Mouse (Mus musculus) forebrain, postnatal 0 days (tissue): ENCODE results near the gene Rab40b. TPM values are rescaled to one million over a fixed set of nuclear protein-coding genes. Genes with fewer than 3 reads are reported as not detected.
"Not testable (repeated sequence)": the region's sequence is repeated elsewhere in the genome, so short reads cannot be mapped to it uniquely, and the experiment has no call there.

Source experiments
- ATAC-seq: fragments of 200-750 bp; cut with Nextera tagmentation; 2 replicates; pipeline ENCODE4 v1.8.0; 2017; ENCODE audit warnings: mild to moderate bottlenecking, moderate library complexity
- DNase-seq: peaks from one replicate; pipeline ENCODE4 v3.0.0-alpha.2; 2015
- H3K27ac ChIP-seq: fragments of 300-500 bp; sonication (generic); 2 replicates; pipeline ENCODE4 v1.5.1; 2014; ENCODE audit warnings: low read depth, mild to moderate bottlenecking, antibody characterized with exemption, low read length, moderate library complexity, mixed read lengths
- H3K27me3 ChIP-seq: fragments of 300-500 bp; sonication (generic); 2 replicates; pipeline ENCODE4 v1.6.1; 2014; ENCODE audit warnings: mild to moderate bottlenecking, low read length, mixed read lengths; ENCODE audit not compliant: insufficient read depth
- H3K36me3 ChIP-seq: fragments of 300-500 bp; sonication (generic); 2 replicates; pipeline ENCODE4 v1.6.1; 2014; ENCODE audit warnings: mild to moderate bottlenecking, moderate library complexity; ENCODE audit not compliant: insufficient read depth
- H3K4me1 ChIP-seq: fragments of 300-500 bp; sonication (generic); 2 replicates; pipeline ENCODE4 v1.6.1; 2014; ENCODE audit warnings: antibody characterized with exemption; ENCODE audit not compliant: insufficient read depth
- H3K4me2 ChIP-seq: fragments of 300-500 bp; sonication (generic); 2 replicates; pipeline ENCODE4 v1.6.1; 2014; ENCODE audit warnings: low read depth, mild to moderate bottlenecking, moderate library complexity
- H3K4me3 ChIP-seq: fragments of 300-500 bp; sonication (generic); 2 replicates; pipeline ENCODE4 v1.5.1; 2014; ENCODE audit warnings: low read depth, low read length, mixed read lengths
- H3K9ac ChIP-seq: fragments of 300-500 bp; sonication (generic); 2 replicates; pipeline ENCODE4 v1.6.1; 2014; ENCODE audit warnings: mild to moderate bottlenecking
- H3K9me3 ChIP-seq: fragments of 300-500 bp; sonication (generic); 2 replicates; pipeline ENCODE4 v1.6.1; 2016; ENCODE audit warnings: low read length
- CTCF ChIP-seq: sonication (generic); IDR thresholded peaks from 2 replicates; pipeline ENCODE4 v1.5.1; 2016; ENCODE audit warnings: antibody characterized with exemption, control low read depth, low read depth
- WGBS: fragments of 180-500 bp; shearing (Covaris S2); extraction: QIAGEN DNeasy Blood & Tissue Kit; methylation state at CpG from one replicate; pipeline ENCODE4 v1.1.7; 2014; 5-methylcytosine and 5-hydroxymethylcytosine counted together
- polyA plus RNA-seq: library from polyadenylated mRNA; unstranded; fragments of >200 nt; fragmentation: Nextera tagmentation; extraction: Ambion mirVana; gene quantifications from 2 replicates; pipeline ENCODE4 v1.2.1, GENCODE M21; 2015
- total RNA-seq: library from RNA; depleted of rRNA; stranded (reverse); fragments of >200 nt; gene quantifications from 2 replicates; pipeline ENCODE4 v1.2.3, GENCODE M21; 2014

Gene Rab40b
- total and polyA plus RNA-seq, 2 experiments from 2014 or later = 19.7 to 22.3 TPM

GRCm38 (mm10) chr11:121347036-121347435 lies 41.0 kb downstream of the Rab40b start:
- Histone ChIP-seq H3K9me3 (no peaks in the 10 kb centered on the region), H3K4me3 (no peak overlapping the region), H3K27me3 (no peaks in the 10 kb centered on the region), H3K4me2 (no peak overlapping the region), H3K4me1 (no peaks in the 10 kb centered on the region), H3K9ac (no peak overlapping the region), H3K27ac (no peak overlapping the region), H3K36me3 (no peaks in the 10 kb centered on the region)
- DNase-seq (no peak), ATAC-seq (no peak)
- WGBS = 84% methylated on average over 2 of the region's 2 CpGs
- TF ChIP-seq CTCF = no peak

DNA sequence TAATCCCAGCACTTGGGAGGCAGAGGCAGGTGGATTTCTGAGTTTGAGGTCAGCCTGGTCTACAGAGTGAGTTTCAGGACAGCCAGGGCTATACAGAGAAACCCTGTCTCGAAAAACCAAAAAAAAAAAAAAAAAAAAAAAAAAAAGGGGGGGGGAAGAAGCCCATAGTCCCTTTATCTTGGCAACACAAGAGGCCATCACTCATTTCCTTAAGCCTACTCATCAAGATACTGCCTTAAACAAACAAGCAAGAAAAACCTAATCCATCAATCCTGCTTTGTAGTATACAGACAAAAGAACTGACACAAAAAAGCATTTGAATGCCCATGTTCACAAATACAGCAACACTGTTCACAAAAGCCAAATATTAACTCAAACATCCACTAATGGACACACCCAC lies 45.6 kb downstream of the Rab40b start:
- not testable (repeated sequence) for H3K4me1 ChIP-seq, H3K9me3 ChIP-seq, DNase-seq, H3K4me2 ChIP-seq, H3K9ac ChIP-seq, H3K36me3 ChIP-seq, ATAC-seq, H3K4me3 ChIP-seq, H3K27ac ChIP-seq, H3K27me3 ChIP-seq
- no CpG with 5 or more reads among the region's 1 CpGs for WGBS

GRCm38 (mm10) chr11:121340287-121340686 lies 47.8 kb downstream of the Rab40b start:
- Histone ChIP-seq H3K9me3 (no peaks in the 10 kb centered on the region), H3K36me3 (peaks cover 24% of the 10 kb centered on the region), H3K27me3 (no peaks in the 10 kb centered on the region), H3K9ac (no peak overlapping the region), H3K4me1 (no peaks in the 10 kb centered on the region), H3K27ac (no peak overlapping the region), H3K4me2 (no peak overlapping the region), H3K4me3 (no peak overlapping the region)
- WGBS = 93% methylated on average over 1 of the region's 1 CpGs
- no peak for TF ChIP-seq CTCF
- ATAC-seq (no peak), DNase-seq (no peak)

GRCm38 (mm10) chr11:121339647-121340046 lies 48.4 kb downstream of the Rab40b start:
- Histone ChIP-seq H3K4me1 (no peaks in the 10 kb centered on the region), H3K4me2 (no peak overlapping the region), H3K9me3 (no peaks in the 10 kb centered on the region), H3K27me3 (no peaks in the 10 kb centered on the region), H3K36me3 (peaks cover 31% of the 10 kb centered on the region), H3K4me3 (no peak overlapping the region), H3K27ac (no peak overlapping the region), H3K9ac (no peak overlapping the region)
- WGBS = 87% methylated on average over 1 of the region's 1 CpGs
- no peak for ATAC-seq
- TF ChIP-seq CTCF = no peak
- DNase-seq = no peak

DNA sequence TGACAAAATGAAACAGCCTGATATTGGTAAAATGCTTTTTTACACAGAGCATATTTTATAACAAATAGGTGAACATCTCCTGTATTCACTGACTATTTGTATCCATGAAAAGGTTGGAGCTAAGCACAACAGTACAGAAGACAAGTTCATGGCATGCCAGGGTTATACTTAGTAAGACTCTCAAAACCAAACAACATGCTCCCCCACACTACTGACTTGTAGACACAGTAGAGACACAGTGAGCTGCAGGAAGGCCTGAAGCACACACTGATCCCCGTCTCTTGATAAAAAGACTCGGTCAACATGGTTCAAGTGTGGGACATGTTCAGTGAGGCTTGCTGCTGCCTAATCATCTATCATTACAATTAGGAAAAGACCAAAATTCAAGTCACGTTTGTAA lies 56.4 kb downstream of the Rab40b start:
- Histone ChIP-seq H3K9me3 (no peaks in the 10 kb centered on the region), H3K4me2 (no peak overlapping the region), H3K36me3 (peaks cover 71% of the 10 kb centered on the region), H3K27ac (no peak overlapping the region), H3K4me3 (no peak overlapping the region), H3K4me1 (no peaks in the 10 kb centered on the region), H3K9ac (no peak overlapping the region), H3K27me3 (no peaks in the 10 kb centered on the region)
- DNase-seq (no peak), ATAC-seq (no peak)
- WGBS = 85% methylated on average over 3 of the region's 3 CpGs
- no peak for TF ChIP-seq CTCF

- DNase-seq (no peak), ATAC-seq (no peak)
- Histone ChIP-seq H3K27ac (no peak overlapping the region), H3K36me3 (peaks cover 51% of the 10 kb centered on the region), H3K9ac (no peak overlapping the region), H3K27me3 (no peaks in the 10 kb centered on the region), H3K4me3 (no peak overlapping the region), H3K4me1 (no peaks in the 10 kb centered on the region), H3K4me2 (no peak overlapping the region), H3K9me3 (no peaks in the 10 kb centered on the region)
- no peak for TF ChIP-seq CTCF
Measured at GRCm38 (mm10) chr11:121328619-121329018, 59.4 kb downstream of the Rab40b start.

DNA sequence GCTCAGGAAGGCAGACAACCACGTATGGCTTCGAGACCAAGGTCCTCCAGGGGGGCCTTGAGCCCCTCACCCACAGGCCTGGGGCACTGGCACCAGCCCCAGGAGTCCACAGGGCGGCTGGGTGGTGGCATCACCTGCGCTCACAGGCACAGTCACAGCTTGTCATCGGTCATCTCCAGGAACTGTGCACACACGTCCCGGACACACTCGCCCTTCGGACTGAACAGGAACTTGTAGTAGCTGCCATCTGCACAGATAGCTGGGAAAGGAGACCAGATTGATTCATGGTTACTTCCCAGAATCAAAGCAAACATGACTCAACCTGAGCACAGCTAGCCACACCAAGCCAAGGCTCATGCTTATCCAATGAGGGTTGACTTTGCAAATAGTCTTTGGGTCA lies 59.8 kb downstream of the Rab40b start:
- TF ChIP-seq CTCF = no peak
- H3K4me1 ChIP-seq = no peaks in the 10 kb centered on the region
- H3K4me2 ChIP-seq = no peak overlapping the region
- H3K9me3 ChIP-seq = no peaks in the 10 kb centered on the region
- WGBS = 97% methylated on average over 9 of the region's 9 CpGs
- H3K36me3 ChIP-seq = peaks cover 50% of the 10 kb centered on the region
- no peaks in the 10 kb centered on the region for H3K27me3 ChIP-seq
- H3K27ac ChIP-seq = no peak overlapping the region
- H3K9ac ChIP-seq = no peak overlapping the region
- no peak for ATAC-seq
- H3K4me3 ChIP-seq = no peak overlapping the region
- no peak for DNase-seq

DNA sequence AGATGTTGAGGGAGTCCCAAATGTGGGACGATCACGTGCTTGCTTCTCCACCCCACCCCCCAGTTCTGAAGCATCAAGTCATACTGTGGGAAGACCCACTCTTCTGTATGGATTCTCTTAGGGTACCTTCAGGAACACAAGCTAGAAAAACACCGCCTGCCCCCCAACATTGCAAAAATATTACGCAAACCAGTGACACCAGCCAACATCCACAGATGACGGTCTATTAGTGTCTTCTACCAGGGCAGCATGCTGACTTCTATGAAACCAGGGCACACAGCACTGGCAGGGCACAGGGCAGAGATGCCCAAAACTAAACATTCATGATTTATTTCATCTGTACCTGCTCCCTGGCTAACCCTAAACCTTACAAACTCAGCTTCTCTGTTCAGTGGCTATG lies 61.4 kb downstream of the Rab40b start:
- no peak for ATAC-seq

More for the DNA sequence above, 61.4 kb downstream of the Rab40b start:
- no peaks in the 10 kb centered on the region for H3K27me3 ChIP-seq
- H3K9ac ChIP-seq = no peak overlapping the region
- DNase-seq = no peak
- no peak for TF ChIP-seq CTCF
- WGBS = over 99% methylated on average over 5 of the region's 5 CpGs
- H3K4me3 ChIP-seq = no peak overlapping the region
- H3K36me3 ChIP-seq = peaks cover 42% of the 10 kb centered on the region
- no peak overlapping the region for H3K4me2 ChIP-seq
- H3K9me3 ChIP-seq = no peaks in the 10 kb centered on the region
- H3K4me1 ChIP-seq = no peaks in the 10 kb centered on the region
- H3K27ac ChIP-seq = no peak overlapping the region
